Mouse (Mus musculus) CD4-positive, CD25-positive, alpha-beta regulatory T cell (primary cell): Measurements from ENCODE around the gene Top3a. TPM values are rescaled to one million over a fixed set of nuclear protein-coding genes. Genes with fewer than 3 reads are reported as not detected.

ENCODE experiments used
- polyA plus RNA-seq: library from polyadenylated mRNA; unstranded; fragments of 100-300 nt; shearing (Covaris generic); gene quantifications from one replicate; pipeline ENCODE4 v1.2.1, GENCODE M21; 2017

The Top3a gene
- polyA plus RNA-seq = 22.0 TPM

DNA sequence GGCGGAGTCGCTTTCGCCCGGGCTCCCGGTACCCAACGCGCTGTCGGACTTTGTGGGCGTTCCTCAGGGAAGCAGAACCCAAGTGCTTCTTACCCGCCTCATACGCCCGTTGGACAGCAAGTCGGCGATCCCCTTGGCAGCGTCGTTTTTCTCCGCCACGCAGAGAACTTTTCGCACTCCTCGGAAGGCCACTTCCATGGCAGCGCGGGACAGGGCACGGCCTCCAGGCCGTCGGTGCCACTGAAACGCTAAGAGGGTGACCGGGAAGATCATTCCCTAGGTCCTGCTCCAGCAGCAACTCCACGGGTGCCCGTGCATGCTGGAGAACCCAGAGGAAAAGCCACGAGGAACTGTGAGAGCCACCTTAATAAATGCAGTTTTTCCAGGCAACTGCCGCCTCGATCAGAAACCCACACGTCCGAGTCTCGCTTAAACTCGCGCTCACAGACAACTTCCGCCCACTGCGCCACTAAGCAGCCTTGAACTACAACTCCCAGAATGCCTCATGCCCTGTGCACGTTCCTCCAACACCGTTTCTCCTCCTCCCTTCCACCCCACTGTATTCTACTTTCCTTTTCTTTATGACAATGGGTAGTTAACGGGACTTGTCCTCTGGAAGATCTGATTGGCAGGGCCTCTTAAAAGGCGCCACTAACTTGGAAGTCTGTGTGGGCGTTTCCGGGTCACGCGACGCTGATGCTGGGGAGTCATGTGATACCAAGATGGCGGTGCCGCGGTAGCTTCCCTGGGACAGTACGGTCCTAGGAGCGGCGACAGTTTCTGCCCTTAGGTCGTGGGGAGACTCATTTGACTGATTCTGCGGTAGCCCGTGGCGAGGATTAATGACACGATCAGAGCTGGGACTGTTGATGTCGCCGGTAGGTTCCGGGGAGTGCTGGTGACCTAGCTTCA, at the start of gene Top3a, which contains the start of gene Smcr8:
Gene Top3a (minus strand): TSS at position 537 of the 912 bp plus-strand sequence.
Gene Smcr8 (plus strand): TSS at position 696 of the 912 bp plus-strand sequence.

DNA sequence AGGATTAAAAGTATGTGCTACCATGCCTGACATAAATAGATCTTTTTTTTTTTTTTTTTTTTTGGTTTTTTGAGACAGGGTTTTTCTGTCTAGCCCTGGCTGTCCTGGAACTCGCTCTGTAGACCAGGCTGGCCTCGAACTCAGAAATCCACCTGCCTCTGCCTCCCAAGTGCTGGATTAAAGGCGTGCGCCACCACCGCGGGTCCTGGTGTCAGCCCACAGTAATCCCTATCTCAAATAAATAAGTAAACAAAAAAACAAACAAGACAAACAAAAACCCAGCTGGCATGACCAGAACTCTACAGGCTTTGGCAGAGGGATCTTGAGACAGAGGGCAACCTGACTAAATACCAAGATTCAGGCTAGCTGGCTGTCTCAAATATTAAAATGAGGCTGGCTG, 34.5 kb upstream of the Top3a start, which contains the start of gene Shmt1:
Gene Shmt1 (minus strand): TSS at position 101 of the 400 bp plus-strand sequence.

DNA sequence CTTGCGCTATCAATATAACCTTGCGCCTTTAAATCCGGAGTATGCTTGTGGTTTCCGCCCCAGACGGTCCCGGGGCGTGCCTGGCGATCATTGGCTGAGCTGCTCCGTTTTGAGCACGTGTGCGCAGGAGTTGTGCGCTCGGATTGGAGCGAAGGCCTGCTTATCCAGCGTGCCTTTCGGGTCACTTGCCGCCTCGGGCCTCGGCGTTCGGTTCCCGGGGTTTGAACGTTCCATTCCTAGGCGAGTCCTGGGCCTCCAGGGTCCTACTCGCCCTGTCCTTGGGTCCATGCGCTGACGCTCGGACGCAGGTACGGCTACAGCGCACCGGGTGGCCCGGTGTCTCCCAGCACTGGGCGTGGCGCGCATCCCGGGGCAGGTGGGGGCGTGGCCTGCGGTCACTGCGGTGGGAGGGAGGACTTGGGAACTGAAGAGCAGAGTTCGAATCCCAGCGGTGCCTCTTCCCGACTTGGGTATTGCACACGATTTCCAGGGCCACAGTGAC, 48.9 kb downstream of the Top3a start, which contains the start of gene Mief2:
Gene Mief2 (plus strand): TSS at position 139 of the 502 bp plus-strand sequence.

DNA sequence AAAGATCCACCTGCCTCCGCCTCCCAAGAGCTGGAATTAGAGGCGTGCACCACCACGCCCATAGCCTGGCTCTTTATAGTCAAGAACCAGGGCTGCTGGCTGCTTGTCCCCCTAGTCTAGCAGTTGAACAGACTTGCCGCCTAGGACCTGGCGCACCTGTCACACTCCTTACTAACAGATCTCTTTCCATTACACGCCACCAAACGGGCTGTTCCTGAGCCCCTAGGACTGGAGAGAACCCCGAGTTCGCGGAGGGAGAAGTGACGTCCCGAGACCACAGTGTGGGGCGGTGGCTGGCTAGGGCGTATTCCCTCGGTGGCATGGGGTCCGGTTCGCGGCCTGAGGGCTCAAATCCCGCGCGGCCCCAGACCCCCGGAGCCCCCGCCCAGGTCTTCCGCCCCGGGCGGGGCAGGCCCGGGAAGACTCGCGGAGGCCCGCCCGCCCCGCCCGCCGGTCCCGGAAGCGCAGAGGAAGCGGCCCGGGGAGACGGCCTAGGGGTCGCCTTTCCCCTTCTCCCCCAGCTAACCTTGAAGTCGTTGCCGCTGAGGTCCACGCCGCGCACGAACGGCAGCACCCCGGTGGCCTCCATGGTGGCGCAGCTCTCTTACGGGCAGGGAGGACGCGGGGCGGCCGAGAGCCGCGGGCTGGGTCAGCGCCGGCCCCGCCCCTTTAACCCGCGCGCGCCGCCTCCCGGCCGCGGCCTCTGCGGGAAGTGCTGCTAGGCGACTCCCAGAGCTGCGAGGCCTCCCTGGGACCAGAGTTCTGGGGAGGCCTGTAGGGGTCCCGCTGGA, 50.4 kb downstream of the Top3a start, which contains the start of gene Flii:
Gene Flii (minus strand): TSS at position 663 of the 791 bp plus-strand sequence.

DNA sequence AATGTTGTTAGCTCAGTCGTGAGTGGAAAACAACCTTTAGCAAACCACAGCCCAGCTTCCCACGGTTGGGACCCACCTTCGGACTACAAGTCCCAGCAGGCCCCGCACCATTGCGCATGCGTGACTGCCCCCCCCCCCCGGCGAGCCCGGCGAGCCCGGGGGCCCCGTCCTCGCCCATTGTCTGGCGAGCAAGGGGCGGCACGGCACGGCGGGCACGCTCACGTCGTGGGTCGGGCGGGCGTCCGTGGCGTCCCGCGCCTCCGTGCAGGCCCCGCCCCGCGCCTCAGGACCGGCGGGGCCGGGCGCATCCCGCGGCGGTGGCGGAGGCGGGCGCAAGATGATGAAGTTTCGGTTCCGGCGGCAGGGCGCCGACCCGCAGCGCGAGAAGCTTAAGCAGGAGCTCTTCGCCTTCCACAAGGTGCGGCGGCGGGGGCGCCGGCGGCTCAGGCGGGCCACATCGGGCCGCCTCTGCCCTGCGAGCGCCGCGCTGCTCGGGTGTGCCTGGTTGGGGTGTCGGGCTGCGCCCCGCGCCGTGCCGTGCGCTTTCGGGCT, 77.6 kb downstream of the Top3a start, which contains the start of gene Llgl1:
Gene Llgl1 (plus strand): TSS at position 200 of the 552 bp plus-strand sequence.

Other genes with a start within 250 kb of the Top3a start
- 29.9 TPM for gene Alkbh5, start 241.0 kb downstream of the Top3a start, polyA plus RNA-seq
- gene Llgl1, start 77.6 kb downstream of the Top3a start, polyA plus RNA-seq = 43.6 TPM
- gene Flii, start 50.1 kb downstream of the Top3a start, polyA plus RNA-seq = 174 TPM
- gene Mief2, start 49.0 kb downstream of the Top3a start, polyA plus RNA-seq = 21.2 TPM
- gene Smcr8, start 159 bp upstream of the Top3a start, polyA plus RNA-seq = 8.8 TPM
- 21.8 TPM for gene Shmt1, start 34.4 kb upstream of the Top3a start, polyA plus RNA-seq
- 29.0 TPM for gene Dhrs7b, start 53.3 kb upstream of the Top3a start, polyA plus RNA-seq
- gene Tmem11, start 101.9 kb upstream of the Top3a start, polyA plus RNA-seq = 35.2 TPM
- gene Natd1, start 137.4 kb upstream of the Top3a start, polyA plus RNA-seq = 11.1 TPM
- gene Map2k3, start 154.7 kb upstream of the Top3a start, polyA plus RNA-seq = 65.8 TPM
- gene Kcnj12, start 245.2 kb upstream of the Top3a start, polyA plus RNA-seq = not detected